Mouse (Mus musculus) G1E (cell line): ENCODE data around the gene Fam71e1.

Experiments
- CTCF ChIP-seq: IDR thresholded peaks from 2 replicates; pipeline ENCODE4 v1.5.1; 2012; ENCODE audit warnings: low read depth, low read length, inconsistent platforms, mixed read lengths
- GATA1 ChIP-seq: IDR thresholded peaks from 2 replicates; pipeline ENCODE4 v1.6.1; 2012; ENCODE audit warnings: borderline replicate concordance, low read length, inconsistent platforms, mixed read lengths
- GATA2 ChIP-seq: IDR thresholded peaks from 2 replicates; pipeline ENCODE4 v1.6.1; 2012; ENCODE audit warnings: low read depth, low read length, inconsistent platforms, borderline replicate concordance
- POLR2AphosphoS5 ChIP-seq: IDR thresholded peaks from 2 replicates; pipeline ENCODE4 v1.6.1; 2012; ENCODE audit warnings: low read depth, low read length, inconsistent platforms; ENCODE audit not compliant: insufficient replicate concordance
- TAL1 ChIP-seq: conservative IDR thresholded peaks from 2 replicates; pipeline ENCODE4 v1.6.1; 2012; ENCODE audit warnings: low read depth, low read length, inconsistent platforms, mixed read lengths

GRCm38 (mm10) chr7:44492166-44492826, 4.1 kb upstream of the Fam71e1 start:
- no peak for TF ChIP-seq CTCF
- no peak for TF ChIP-seq TAL1
- TF ChIP-seq GATA1: no peak
- no peak for TF ChIP-seq POLR2AphosphoS5
- TF ChIP-seq GATA2: no peak
